Mouse (Mus musculus): ENCODE data around the gene Zfp691. TPM values are rescaled to one million over a fixed set of nuclear protein-coding genes. Genes with fewer than 3 reads are reported as not detected.

Zfp691 gene
- polyA plus RNA-seq, 1 experiment from 2014 or later: 2.1 TPM

DNA sequence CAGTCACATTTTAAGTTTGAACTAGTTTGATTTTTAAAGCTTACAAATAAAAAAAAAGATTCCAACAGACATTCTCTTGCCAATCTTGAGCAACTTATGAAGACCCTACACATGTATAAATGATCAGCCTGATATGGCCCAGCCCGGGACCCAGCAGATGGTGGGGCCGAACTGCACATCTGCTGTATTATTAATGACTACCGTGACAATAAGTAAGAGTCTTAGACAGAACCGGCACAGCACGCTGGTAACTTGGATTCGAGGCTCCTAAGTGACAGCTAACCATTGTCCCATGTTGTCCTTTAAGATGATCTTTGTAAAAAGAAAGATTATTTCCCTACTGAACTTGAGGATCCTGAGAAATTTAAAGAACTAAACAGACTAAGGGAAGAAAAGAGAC lies 15.4 kb upstream of the Zfp691 start:
- no peaks in the 10 kb centered on the region for H3K27me3 ChIP-seq (ENCODE audit: insufficient read depth, low read length)
- ATAC-seq (no peak), DNase-seq (no peak)
- no peaks in the 10 kb centered on the region for H3K9me3 ChIP-seq (ENCODE audit: low read length)
- WGBS (ENCODE audit: insufficient replicate concordance): 66% methylated on average over 6 of the region's 6 CpGs
- H3K36me3 ChIP-seq (replicated peaks; ENCODE audit: insufficient read depth, low read length): peaks cover 24% of the 10 kb centered on the region
- peak overlapping the region; percentile 51 for H3K4me3 ChIP-seq (ENCODE audit: low read depth, low read length)
- no peak for TF ChIP-seq EP300 (IDR thresholded peaks at IDR 0.05; ENCODE audit: low read depth)
- no peak for TF ChIP-seq CTCF (IDR thresholded peaks at IDR 0.05; ENCODE audit: low read depth)
- peak overlapping the region; percentile 93 for H3K27ac ChIP-seq (ENCODE audit: low read depth)
- 0 out of 2 replicates have a peak overlapping the region, but pooled peaks have one; percentile 62 for H3K4me2 ChIP-seq (ENCODE audit: low read depth, low read length)
- H3K4me1 ChIP-seq (ENCODE audit: insufficient read depth): peaks cover 14% of the 10 kb centered on the region
- H3K9ac ChIP-seq (replicated peaks): peak overlapping the region; percentile 73

GRCm38 (mm10) chr4:119188060-119188785 lies 14.2 kb upstream of the Zfp691 start:
- peak overlapping the region; percentile 76 for H3K4me2 ChIP-seq (ENCODE audit: low read depth, low read length)
- H3K4me3 ChIP-seq (ENCODE audit: low read depth, low read length): peak overlapping the region; percentile 51
- TF ChIP-seq CTCF (IDR thresholded peaks at IDR 0.05; ENCODE audit: low read depth) (peak; percentile 65), EP300 (IDR thresholded peaks at IDR 0.05; ENCODE audit: low read depth) (peak; percentile 7; the same call in 1 of the 2 replicates)
- peak overlapping the region; percentile 65 for H3K9ac ChIP-seq (replicated peaks)
- 25% methylated on average over 11 of the region's 11 CpGs for WGBS (ENCODE audit: insufficient replicate concordance)
- H3K36me3 ChIP-seq (replicated peaks; ENCODE audit: insufficient read depth, low read length): peaks cover 34% of the 10 kb centered on the region
- peak overlapping the region; percentile 93 for H3K27ac ChIP-seq (ENCODE audit: low read depth)
- no peaks in the 10 kb centered on the region for H3K9me3 ChIP-seq (ENCODE audit: low read length)
- peak; percentile 20 for ATAC-seq
- DNase-seq: peak; percentile 55
- H3K4me1 ChIP-seq (ENCODE audit: insufficient read depth): peaks cover 10% of the 10 kb centered on the region
- H3K27me3 ChIP-seq (ENCODE audit: insufficient read depth, low read length): no peaks in the 10 kb centered on the region

- H3K4me1 ChIP-seq (ENCODE audit: insufficient read depth): peaks cover 22% of the 10 kb centered on the region
- H3K36me3 ChIP-seq (replicated peaks; ENCODE audit: insufficient read depth, low read length): peaks cover 51% of the 10 kb centered on the region
- H3K4me2 ChIP-seq (ENCODE audit: low read depth, low read length): peak overlapping the region; percentile 76
- no peaks in the 10 kb centered on the region for H3K9me3 ChIP-seq (ENCODE audit: low read length)
- WGBS (ENCODE audit: insufficient replicate concordance): 76% methylated on average over 4 of the region's 4 CpGs
- no peak overlapping the region for H3K9ac ChIP-seq (replicated peaks)
- peak overlapping the region; percentile 51 for H3K4me3 ChIP-seq (ENCODE audit: low read depth, low read length)
- ATAC-seq (no peak), DNase-seq (no peak)
- no peaks in the 10 kb centered on the region for H3K27me3 ChIP-seq (ENCODE audit: insufficient read depth, low read length)
- no peak overlapping the region for H3K27ac ChIP-seq (ENCODE audit: low read depth)
- TF ChIP-seq CTCF (IDR thresholded peaks at IDR 0.05; ENCODE audit: low read depth) (no peak), EP300 (IDR thresholded peaks at IDR 0.05; ENCODE audit: low read depth) (no peak)
Measured at GRCm38 (mm10) chr4:119185771-119186170, 11.8 kb upstream of the Zfp691 start.

DNA sequence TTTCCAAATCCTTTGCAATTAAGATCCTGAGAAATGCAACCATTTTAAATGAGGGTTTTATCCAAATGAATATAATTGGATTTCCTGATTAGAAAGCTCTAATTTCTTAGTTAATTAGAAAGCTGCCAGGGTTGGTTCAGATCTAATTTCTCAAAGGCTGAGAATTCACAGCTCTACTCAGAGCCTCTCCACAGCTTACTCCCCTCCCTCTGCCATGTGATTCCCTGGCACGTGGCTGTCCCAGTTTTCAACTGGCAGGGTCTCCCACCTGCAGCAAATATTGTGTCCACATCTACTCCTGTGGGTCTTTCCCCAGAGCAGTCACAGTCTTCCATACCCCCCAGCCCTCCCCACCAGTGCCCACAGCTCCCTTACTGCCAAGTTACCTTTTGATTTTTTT lies 9.5 kb upstream of the Zfp691 start:
- Histone ChIP-seq H3K4me3 (ENCODE audit: low read depth, low read length) (no peak overlapping the region), H3K4me2 (ENCODE audit: low read depth, low read length) (no peak overlapping the region), H3K9me3 (ENCODE audit: low read length) (no peaks in the 10 kb centered on the region), H3K27me3 (ENCODE audit: insufficient read depth, low read length) (no peaks in the 10 kb centered on the region), H3K4me1 (ENCODE audit: insufficient read depth) (peaks cover 22% of the 10 kb centered on the region), H3K36me3 (replicated peaks; ENCODE audit: insufficient read depth, low read length) (peaks cover 70% of the 10 kb centered on the region), H3K27ac (ENCODE audit: low read depth) (no peak overlapping the region), H3K9ac (replicated peaks) (no peak overlapping the region)
- no peak for TF ChIP-seq EP300 (IDR thresholded peaks at IDR 0.05; ENCODE audit: low read depth)
- TF ChIP-seq CTCF (IDR thresholded peaks at IDR 0.05; ENCODE audit: low read depth): no peak
- 67% methylated on average over 1 of the region's 1 CpGs for WGBS (ENCODE audit: insufficient replicate concordance)
- ATAC-seq (no peak), DNase-seq (no peak)

GRCm38 (mm10) chr4:119181456-119181855 lies 7.5 kb upstream of the Zfp691 start:
- DNase-seq: peak; percentile 37
- Histone ChIP-seq H3K9me3 (ENCODE audit: low read length) (no peaks in the 10 kb centered on the region), H3K4me1 (ENCODE audit: insufficient read depth) (peaks cover 21% of the 10 kb centered on the region), H3K4me3 (ENCODE audit: low read depth, low read length) (no peak overlapping the region), H3K9ac (replicated peaks) (no peak overlapping the region), H3K36me3 (replicated peaks; ENCODE audit: insufficient read depth, low read length) (peaks cover 67% of the 10 kb centered on the region), H3K27ac (ENCODE audit: low read depth) (no peak overlapping the region), H3K27me3 (ENCODE audit: insufficient read depth, low read length) (no peaks in the 10 kb centered on the region), H3K4me2 (ENCODE audit: low read depth, low read length) (no peak overlapping the region; the same call in 1 of the 2 replicates)
- ATAC-seq: no peak
- 53% methylated on average over 9 of the region's 9 CpGs for WGBS (ENCODE audit: insufficient replicate concordance)
- TF ChIP-seq CTCF (IDR thresholded peaks at IDR 0.05; ENCODE audit: low read depth): no peak
- TF ChIP-seq EP300 (IDR thresholded peaks at IDR 0.05; ENCODE audit: low read depth): no peak

DNA sequence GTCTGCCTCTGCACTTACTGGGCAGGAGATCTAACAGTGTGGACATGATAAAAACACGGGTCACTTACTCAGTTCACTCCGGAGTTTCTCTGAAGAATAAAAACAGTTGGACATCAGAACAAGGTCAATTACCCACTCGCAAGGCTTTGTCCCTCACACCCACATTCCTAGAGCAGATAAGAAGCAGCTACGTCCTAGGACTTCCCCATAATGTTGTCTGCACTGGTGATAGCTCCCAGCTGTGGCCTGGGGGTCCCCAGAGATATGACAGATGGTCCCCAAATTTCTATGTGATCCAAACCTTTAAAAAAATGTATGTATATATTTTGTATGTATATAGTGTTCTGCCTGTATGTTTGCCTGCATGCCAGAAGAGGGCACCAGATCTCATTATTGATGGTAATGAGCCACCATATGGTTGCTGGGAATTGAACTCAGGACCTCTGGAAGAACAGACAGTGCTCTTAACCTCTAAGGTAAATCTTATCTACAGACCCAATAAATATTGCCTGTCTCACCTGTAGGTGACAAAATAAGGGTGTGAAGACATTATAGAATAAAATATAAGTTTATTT lies 6.2 kb upstream of the Zfp691 start:
- H3K27ac ChIP-seq (ENCODE audit: low read depth): no peak overlapping the region
- no peak overlapping the region for H3K4me3 ChIP-seq (ENCODE audit: low read depth, low read length)
- TF ChIP-seq EP300 (IDR thresholded peaks at IDR 0.05; ENCODE audit: low read depth) (no peak), CTCF (IDR thresholded peaks at IDR 0.05; ENCODE audit: low read depth) (peak; percentile 58)
- DNase-seq (no peak), ATAC-seq (no peak)
- H3K27me3 ChIP-seq (ENCODE audit: insufficient read depth, low read length): no peaks in the 10 kb centered on the region
- H3K9me3 ChIP-seq (ENCODE audit: low read length): no peaks in the 10 kb centered on the region
- WGBS (ENCODE audit: insufficient replicate concordance): 44% methylated on average over 4 of the region's 4 CpGs
- H3K4me1 ChIP-seq (ENCODE audit: insufficient read depth): peaks cover 18% of the 10 kb centered on the region
- no peak overlapping the region for H3K9ac ChIP-seq (replicated peaks)
- H3K36me3 ChIP-seq (replicated peaks; ENCODE audit: insufficient read depth, low read length): peaks cover 63% of the 10 kb centered on the region
- H3K4me2 ChIP-seq (ENCODE audit: low read depth, low read length): no peak overlapping the region

All from liver, postnatal 0 days (tissue).